Mouse (Mus musculus): ENCODE measurements around the gene Urah. TPM values are rescaled to one million over a fixed set of nuclear protein-coding genes. Genes with fewer than 3 reads are reported as not detected.

Gene Urah
- polyA plus RNA-seq, 1 experiment from 2014 or later = not detected

DNA sequence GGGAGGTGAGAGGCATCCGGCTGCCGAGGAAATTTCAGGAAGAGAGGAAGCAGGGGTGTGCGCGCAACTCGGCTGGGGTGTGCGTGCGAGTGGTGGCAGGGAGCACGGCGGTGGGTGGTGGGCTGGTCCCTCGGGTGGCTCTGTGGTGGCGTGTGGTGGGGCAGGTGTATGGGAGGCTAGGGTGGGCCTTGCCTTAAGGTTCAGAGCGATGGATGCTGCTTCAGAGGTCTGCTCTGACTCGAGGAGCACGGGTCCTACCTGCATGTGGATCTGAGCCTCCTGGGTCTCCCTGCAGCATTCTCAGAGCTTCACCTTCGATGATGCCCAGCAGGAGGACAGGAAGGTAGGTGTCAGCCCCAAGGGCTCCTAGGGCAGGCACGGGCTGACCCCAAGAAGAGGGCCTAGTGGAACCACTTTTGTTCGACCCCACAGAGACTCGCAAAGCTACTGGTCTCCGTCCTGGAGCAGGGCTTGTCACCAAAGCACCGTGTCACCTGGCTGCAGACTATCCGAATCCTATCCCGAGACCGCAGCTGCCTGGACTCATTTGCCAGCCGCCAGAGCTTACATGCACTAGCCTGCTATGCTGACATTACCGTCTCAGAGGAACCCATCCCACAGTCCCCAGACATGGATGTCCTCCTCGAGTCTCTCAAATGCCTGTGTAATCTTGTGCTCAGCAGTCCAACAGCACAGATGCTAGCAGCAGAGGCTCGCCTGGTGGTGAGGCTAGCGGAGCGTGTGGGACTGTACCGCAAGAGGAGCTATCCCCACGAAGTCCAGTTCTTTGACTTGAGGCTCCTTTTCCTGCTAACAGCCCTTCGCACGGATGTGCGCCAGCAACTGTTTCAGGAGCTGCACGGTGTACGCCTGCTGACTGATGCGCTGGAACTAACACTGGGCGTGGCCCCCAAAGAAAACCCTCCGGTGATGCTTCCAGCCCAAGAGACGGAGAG, 23.0 kb downstream of the Urah start, which contains the start of gene Bet1l:
Gene Bet1l (minus strand): TSS at position 28 of the 956 bp plus-strand sequence.
- H3K4me2 ChIP-seq (ENCODE audit: low read length) = peak within 1 kb of the TSS; percentile 96
- peak within 1 kb of the TSS; percentile 94 for H3K27ac ChIP-seq (ENCODE audit: low read length)
- ATAC-seq = peak; percentile 33
- peaks cover 35% of the 10 kb centered on the region for H3K36me3 ChIP-seq (ENCODE audit: control insufficient read depth, insufficient read depth, low read length)
- H3K4me1 ChIP-seq (ENCODE audit: control insufficient read depth, insufficient read depth, low read length) = peaks cover 23% of the 10 kb centered on the region
- 39% methylated on average over 38 of the region's 40 CpGs for WGBS
- H3K9ac ChIP-seq (ENCODE audit: low read depth, low read length) = peak within 1 kb of the TSS; percentile 90
- no peaks in the 10 kb centered on the region for H3K9me3 ChIP-seq (replicated peaks; ENCODE audit: control insufficient read depth, low read length, poor library complexity, severe bottlenecking)
- no peaks in the 10 kb centered on the region for H3K27me3 ChIP-seq (ENCODE audit: control insufficient read depth, insufficient read depth, low read depth, low read length)
- H3K4me3 ChIP-seq (ENCODE audit: low read depth, low read length) = peak within 1 kb of the TSS; percentile 85

DNA sequence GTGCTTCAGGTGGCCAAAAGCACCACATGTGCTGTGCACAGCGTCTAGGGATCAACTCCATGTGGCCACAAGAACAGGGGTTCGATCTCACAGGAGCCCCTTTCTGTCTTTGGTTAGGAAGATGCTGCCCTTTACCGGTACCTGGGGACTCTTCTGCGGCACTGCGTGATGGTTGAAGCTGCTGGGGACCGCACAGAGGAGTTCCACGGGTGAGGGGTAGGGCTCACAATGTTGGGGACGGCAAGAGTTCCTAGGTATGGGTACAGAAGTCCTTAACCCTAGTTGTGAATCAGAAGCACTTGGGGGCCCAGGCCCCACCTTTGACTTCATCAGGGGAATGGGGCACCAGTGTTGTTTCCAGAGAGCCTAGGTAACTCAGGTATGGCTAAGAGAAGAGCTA, 23.9 kb downstream of the Urah start:
- Histone ChIP-seq H3K36me3 (ENCODE audit: control insufficient read depth, insufficient read depth, low read length) (peaks cover 37% of the 10 kb centered on the region), H3K9me3 (replicated peaks; ENCODE audit: control insufficient read depth, low read length, poor library complexity, severe bottlenecking) (no peaks in the 10 kb centered on the region)
- WGBS = 97% methylated on average over 8 of the region's 8 CpGs

DNA sequence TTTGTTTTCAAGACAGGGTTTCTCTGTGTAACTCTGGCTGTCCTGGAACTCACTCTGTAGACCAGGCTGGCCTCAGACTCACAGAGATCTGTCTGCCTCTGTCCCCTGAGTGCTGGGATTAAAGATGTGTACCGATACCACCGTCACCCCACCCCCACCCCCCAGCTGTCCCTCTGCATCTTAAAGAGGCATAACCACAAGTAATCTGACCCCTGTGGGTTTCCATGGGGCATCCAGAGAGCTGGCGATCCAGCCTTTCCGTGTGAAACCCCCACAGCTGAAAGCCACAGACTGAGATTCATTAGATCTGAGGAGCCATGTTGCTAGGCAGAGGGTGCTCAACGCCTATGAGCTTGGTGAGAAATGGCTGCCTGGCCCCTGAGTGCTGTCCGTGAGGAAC, 25.2 kb downstream of the Urah start:
- 63% methylated on average over 6 of the region's 6 CpGs for WGBS
- ATAC-seq = no peak

More for the DNA sequence above, 23.9 kb downstream of the Urah start:
- Histone ChIP-seq H3K9ac (ENCODE audit: low read depth, low read length) (no peak overlapping the region; the same call in 1 of the 2 replicates), H3K4me2 (ENCODE audit: low read length) (peak overlapping the region; percentile 96), H3K4me1 (ENCODE audit: control insufficient read depth, insufficient read depth, low read length) (peaks cover 23% of the 10 kb centered on the region), H3K4me3 (ENCODE audit: low read depth, low read length) (peak overlapping the region; percentile 85; the same call in 1 of the 2 replicates), H3K27ac (ENCODE audit: low read length) (no peak overlapping the region), H3K27me3 (ENCODE audit: control insufficient read depth, insufficient read depth, low read depth, low read length) (no peaks in the 10 kb centered on the region)
- ATAC-seq = no peak

DNA sequence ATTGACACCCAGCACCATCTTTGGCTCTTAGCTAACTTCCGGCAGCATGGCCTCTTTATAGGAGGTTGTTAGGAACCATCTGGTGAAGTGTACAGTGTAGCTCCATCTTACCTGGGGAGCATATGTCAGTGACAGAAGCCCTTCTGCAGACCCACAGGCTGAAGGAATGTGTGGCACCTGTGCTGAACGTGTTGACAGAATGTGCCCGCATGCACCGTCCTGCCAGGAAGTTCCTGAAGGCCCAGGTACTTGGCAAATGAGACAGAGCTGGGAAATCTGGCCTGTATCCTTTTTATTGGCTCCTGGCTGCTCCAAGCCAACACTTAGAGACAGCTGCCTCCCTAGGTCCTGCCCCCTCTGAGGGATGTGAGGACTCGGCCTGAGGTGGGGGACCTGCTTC, 25.9 kb downstream of the Urah start:
- 89% methylated on average over 5 of the region's 5 CpGs for WGBS
- Histone ChIP-seq H3K27me3 (ENCODE audit: control insufficient read depth, insufficient read depth, low read depth, low read length) (no peaks in the 10 kb centered on the region), H3K9me3 (replicated peaks; ENCODE audit: control insufficient read depth, low read length, poor library complexity, severe bottlenecking) (no peaks in the 10 kb centered on the region), H3K36me3 (ENCODE audit: control insufficient read depth, insufficient read depth, low read length) (peaks cover 30% of the 10 kb centered on the region), H3K4me2 (ENCODE audit: low read length) (no peak overlapping the region), H3K27ac (ENCODE audit: low read length) (no peak overlapping the region), H3K4me1 (ENCODE audit: control insufficient read depth, insufficient read depth, low read length) (peaks cover 16% of the 10 kb centered on the region), H3K9ac (ENCODE audit: low read depth, low read length) (no peak overlapping the region), H3K4me3 (ENCODE audit: low read depth, low read length) (no peak overlapping the region)
- ATAC-seq = no peak

More for the DNA sequence above, 25.2 kb downstream of the Urah start:
- H3K36me3 ChIP-seq (ENCODE audit: control insufficient read depth, insufficient read depth, low read length) = peaks cover 30% of the 10 kb centered on the region
- no peak overlapping the region for H3K4me2 ChIP-seq (ENCODE audit: low read length)
- H3K4me1 ChIP-seq (ENCODE audit: control insufficient read depth, insufficient read depth, low read length) = peaks cover 23% of the 10 kb centered on the region
- H3K9ac ChIP-seq (ENCODE audit: low read depth, low read length) = no peak overlapping the region
- H3K27me3 ChIP-seq (ENCODE audit: control insufficient read depth, insufficient read depth, low read depth, low read length) = no peaks in the 10 kb centered on the region
- H3K9me3 ChIP-seq (replicated peaks; ENCODE audit: control insufficient read depth, low read length, poor library complexity, severe bottlenecking) = no peaks in the 10 kb centered on the region
- no peak overlapping the region for H3K4me3 ChIP-seq (ENCODE audit: low read depth, low read length)
- no peak overlapping the region for H3K27ac ChIP-seq (ENCODE audit: low read length)

DNA sequence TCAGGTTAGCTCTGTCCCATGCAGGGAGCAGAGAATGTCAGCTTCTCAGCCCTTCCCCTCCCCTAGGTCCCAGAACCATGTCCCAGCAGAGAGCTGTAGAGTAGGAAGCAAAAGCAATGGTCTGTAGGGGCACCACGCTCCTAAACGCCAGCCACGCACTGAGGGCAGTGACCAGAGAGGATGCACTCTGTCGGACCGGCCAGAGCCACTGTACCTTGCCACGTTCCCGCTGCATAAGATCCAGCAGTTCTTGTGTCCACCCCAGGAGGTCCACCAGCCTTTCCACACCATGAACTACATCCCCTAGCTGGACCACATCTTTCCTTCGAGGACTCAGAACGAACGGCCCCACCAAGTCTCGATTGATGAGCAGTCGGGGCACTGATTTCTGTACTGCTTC, 29.9 kb downstream of the Urah start:
- Histone ChIP-seq H3K4me3 (ENCODE audit: low read depth, low read length) (no peak overlapping the region), H3K36me3 (ENCODE audit: control insufficient read depth, insufficient read depth, low read length) (peaks cover 30% of the 10 kb centered on the region), H3K9me3 (replicated peaks; ENCODE audit: control insufficient read depth, low read length, poor library complexity, severe bottlenecking) (no peaks in the 10 kb centered on the region), H3K4me1 (ENCODE audit: control insufficient read depth, insufficient read depth, low read length) (0 out of 2 replicates have a peak, but pooled peaks cover 2% of the 10 kb centered on the region), H3K27me3 (ENCODE audit: control insufficient read depth, insufficient read depth, low read depth, low read length) (no peaks in the 10 kb centered on the region), H3K4me2 (ENCODE audit: low read length) (no peak overlapping the region), H3K27ac (ENCODE audit: low read length) (no peak overlapping the region), H3K9ac (ENCODE audit: low read depth, low read length) (no peak overlapping the region)
- WGBS = 92% methylated on average over 12 of the region's 12 CpGs
- no peak for ATAC-seq

DNA sequence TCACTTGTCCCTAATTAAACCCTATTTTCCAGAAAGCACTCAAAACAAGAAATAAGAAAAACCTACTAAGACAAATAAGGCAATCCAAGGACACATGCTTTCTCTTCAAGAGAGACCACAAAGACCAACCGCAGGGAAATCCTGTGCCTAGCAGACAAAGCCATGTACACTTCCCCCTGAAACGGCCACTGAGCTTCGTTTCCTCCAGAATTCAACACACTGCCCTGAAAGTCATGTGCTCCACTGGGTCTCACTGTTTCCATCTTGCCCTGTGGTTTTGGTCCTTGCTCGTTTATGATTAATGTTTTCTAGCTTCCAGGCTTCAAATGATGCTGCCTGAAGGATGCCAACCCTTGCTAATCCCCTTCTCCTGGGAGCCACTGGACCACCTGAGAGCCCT, 39.4 kb downstream of the Urah start:
- Histone ChIP-seq H3K4me3 (ENCODE audit: low read depth, low read length) (no peak overlapping the region), H3K4me2 (ENCODE audit: low read length) (no peak overlapping the region), H3K36me3 (ENCODE audit: control insufficient read depth, insufficient read depth, low read length) (peaks cover 11% of the 10 kb centered on the region; the same call in 1 of the 2 replicates), H3K27me3 (ENCODE audit: control insufficient read depth, insufficient read depth, low read depth, low read length) (no peaks in the 10 kb centered on the region), H3K9me3 (replicated peaks; ENCODE audit: control insufficient read depth, low read length, poor library complexity, severe bottlenecking) (no peaks in the 10 kb centered on the region), H3K9ac (ENCODE audit: low read depth, low read length) (no peak overlapping the region), H3K4me1 (ENCODE audit: control insufficient read depth, insufficient read depth, low read length) (no peaks in the 10 kb centered on the region), H3K27ac (ENCODE audit: low read length) (no peak overlapping the region)
- no peak for ATAC-seq
- 87% methylated on average over 4 of the region's 4 CpGs for WGBS

DNA sequence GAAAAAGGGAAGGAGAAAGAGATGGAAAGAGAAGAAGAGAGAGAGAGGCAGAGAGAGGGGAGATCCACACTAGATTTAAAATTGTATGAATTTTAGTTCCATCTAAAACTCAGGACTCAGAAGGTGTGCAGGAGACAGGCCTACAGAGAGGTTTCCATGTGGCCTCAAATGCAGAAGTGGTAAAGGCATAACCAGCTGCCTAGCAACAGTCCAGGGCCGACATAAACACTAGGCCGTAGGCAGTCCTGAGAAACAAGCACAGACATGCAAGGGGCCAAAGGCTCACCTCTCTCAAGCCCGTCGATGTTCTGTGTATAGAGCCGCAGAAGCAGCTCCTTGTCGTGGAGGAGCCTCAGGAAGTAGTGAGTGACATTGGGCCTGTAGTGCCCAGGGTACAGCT, 42.5 kb downstream of the Urah start:
- no peak overlapping the region for H3K9ac ChIP-seq (ENCODE audit: low read depth, low read length)
- H3K4me2 ChIP-seq (ENCODE audit: low read length) = no peak overlapping the region
- H3K4me3 ChIP-seq (ENCODE audit: low read depth, low read length) = no peak overlapping the region
- H3K4me1 ChIP-seq (ENCODE audit: control insufficient read depth, insufficient read depth, low read length) = peaks cover 5% of the 10 kb centered on the region
- H3K9me3 ChIP-seq (replicated peaks; ENCODE audit: control insufficient read depth, low read length, poor library complexity, severe bottlenecking) = no peaks in the 10 kb centered on the region
- no peaks in the 10 kb centered on the region for H3K27me3 ChIP-seq (ENCODE audit: control insufficient read depth, insufficient read depth, low read depth, low read length)
- H3K27ac ChIP-seq (ENCODE audit: low read length) = no peak overlapping the region
- ATAC-seq = no peak
- WGBS = 83% methylated on average over 6 of the region's 6 CpGs
- peaks cover 9% of the 10 kb centered on the region; the same call in 1 of the 2 replicates for H3K36me3 ChIP-seq (ENCODE audit: control insufficient read depth, insufficient read depth, low read length)

DNA sequence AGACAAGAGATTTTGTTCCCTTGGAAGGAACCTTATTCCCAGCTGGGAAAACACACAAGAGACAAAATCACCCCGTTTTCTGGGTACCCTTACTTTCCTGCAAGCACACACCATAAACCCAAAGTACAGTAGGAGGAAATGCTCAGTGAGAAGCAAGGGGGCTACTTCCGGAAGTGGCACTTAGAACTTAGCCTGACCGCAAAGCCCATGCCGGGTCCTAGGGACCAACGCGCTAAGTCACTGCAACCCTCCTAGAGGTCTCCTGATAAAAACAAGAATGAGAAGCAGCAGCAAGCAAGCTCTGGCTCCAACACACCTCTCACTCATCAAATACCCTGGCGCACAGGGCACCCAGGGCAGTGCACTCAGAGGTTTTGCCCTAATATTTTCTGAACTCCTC, 44.5 kb downstream of the Urah start:
- no peak for ATAC-seq
- H3K27me3 ChIP-seq (ENCODE audit: control insufficient read depth, insufficient read depth, low read depth, low read length) = no peaks in the 10 kb centered on the region
- H3K36me3 ChIP-seq (ENCODE audit: control insufficient read depth, insufficient read depth, low read length) = peaks cover 9% of the 10 kb centered on the region; the same call in 1 of the 2 replicates
- no peak overlapping the region for H3K27ac ChIP-seq (ENCODE audit: low read length)
- H3K4me3 ChIP-seq (ENCODE audit: low read depth, low read length) = no peak overlapping the region
- WGBS = 90% methylated on average over 7 of the region's 7 CpGs
- no peak overlapping the region for H3K9ac ChIP-seq (ENCODE audit: low read depth, low read length)
- no peaks in the 10 kb centered on the region for H3K9me3 ChIP-seq (replicated peaks; ENCODE audit: control insufficient read depth, low read length, poor library complexity, severe bottlenecking)
- no peak overlapping the region for H3K4me2 ChIP-seq (ENCODE audit: low read length)
- H3K4me1 ChIP-seq (ENCODE audit: control insufficient read depth, insufficient read depth, low read length) = peaks cover 16% of the 10 kb centered on the region

DNA sequence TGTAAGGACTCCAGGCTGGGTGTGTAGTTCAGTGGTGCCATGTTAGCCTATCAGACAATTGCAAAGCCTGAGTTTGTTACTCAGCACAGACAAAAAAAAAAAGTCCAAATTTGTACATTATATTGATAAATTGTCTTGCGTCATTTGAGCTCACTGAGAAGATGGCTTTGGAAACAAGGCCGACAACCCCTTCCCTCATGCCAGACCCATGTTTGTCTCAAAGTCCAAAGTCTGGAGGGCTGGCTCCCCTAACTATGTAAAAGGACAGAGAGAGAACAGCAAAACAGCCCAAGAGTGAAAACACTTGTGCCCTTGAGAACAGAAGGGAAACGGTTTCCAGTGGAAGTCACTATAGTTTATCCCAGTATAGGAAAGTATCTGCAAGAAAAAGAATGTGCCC, 45.6 kb downstream of the Urah start:
- H3K27me3 ChIP-seq (ENCODE audit: control insufficient read depth, insufficient read depth, low read depth, low read length) = no peaks in the 10 kb centered on the region
- peaks cover 7% of the 10 kb centered on the region; the same call in 1 of the 2 replicates for H3K36me3 ChIP-seq (ENCODE audit: control insufficient read depth, insufficient read depth, low read length)
- no peak for ATAC-seq
- WGBS = 96% methylated on average over 3 of the region's 3 CpGs
- H3K4me3 ChIP-seq (ENCODE audit: low read depth, low read length) = no peak overlapping the region
- no peak overlapping the region for H3K9ac ChIP-seq (ENCODE audit: low read depth, low read length)
- peaks cover 16% of the 10 kb centered on the region for H3K4me1 ChIP-seq (ENCODE audit: control insufficient read depth, insufficient read depth, low read length)
- no peaks in the 10 kb centered on the region for H3K9me3 ChIP-seq (replicated peaks; ENCODE audit: control insufficient read depth, low read length, poor library complexity, severe bottlenecking)
- H3K27ac ChIP-seq (ENCODE audit: low read length) = no peak overlapping the region
- H3K4me2 ChIP-seq (ENCODE audit: low read length) = no peak overlapping the region

Data from midbrain, embryonic 16.5 days (tissue).